Mouse (Mus musculus) brain, embryonic 14.5 days (tissue): ENCODE data around the gene Myo6. TPM values are rescaled to one million over a fixed set of nuclear protein-coding genes. Genes with fewer than 3 reads are reported as not detected.

ENCODE experiments used
- DNase-seq: peaks from one replicate; pipeline ENCODE4 v3.0.0-alpha.2; 2011; ENCODE audit warnings: low read depth
- CTCF ChIP-seq: fragments of 200-500 bp; IDR thresholded peaks from 2 replicates; pipeline ENCODE4 v1.5.1; 2012; ENCODE audit warnings: inconsistent platforms, mild to moderate bottlenecking, moderate library complexity, borderline replicate concordance; ENCODE audit not compliant: insufficient read depth, insufficient read length; ENCODE audit errors: extremely low read depth
- POLR2A ChIP-seq: fragments of 200-500 bp; IDR thresholded peaks from 2 replicates; pipeline ENCODE4 v1.6.1; 2012; ENCODE audit warnings: mild to moderate bottlenecking, inconsistent platforms, borderline replicate concordance; ENCODE audit not compliant: poor library complexity, insufficient read depth, insufficient read length, severe bottlenecking; ENCODE audit errors: extremely low read depth
- polyA plus RNA-seq: library from polyadenylated mRNA; depleted of rRNA; stranded (reverse); fragments of >200 nt; gene quantifications from 2 replicates; pipeline ENCODE4 v1.2.3, GENCODE M21; 2012

The Myo6 gene
- polyA plus RNA-seq, 1 experiment: 17.1 TPM

DNA sequence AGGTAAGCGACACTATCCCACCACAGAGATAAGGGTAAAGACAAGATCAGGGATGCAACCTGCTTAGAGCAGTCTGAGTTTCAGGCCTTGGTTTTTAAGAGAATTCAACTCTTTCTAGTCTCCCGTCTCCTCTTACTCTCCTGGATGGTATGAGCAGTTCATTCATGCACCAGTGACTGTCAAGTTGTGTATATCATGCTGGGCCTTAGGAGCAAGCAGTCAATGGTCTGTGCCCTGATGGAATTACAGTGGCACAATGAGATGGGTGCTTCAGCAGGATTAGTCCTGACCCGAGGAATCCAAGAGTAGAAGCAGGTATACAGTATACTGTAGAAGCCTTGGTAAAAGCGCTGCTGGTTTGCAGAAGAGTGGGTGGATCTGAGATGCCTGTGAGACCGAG is 50.7 kb downstream of the Myo6 start:
- no peak for DNase-seq
- TF ChIP-seq CTCF (no peak), POLR2A (no peak)

GRCm38 (mm10) chr9:80216786-80217501 is 52.1 kb downstream of the Myo6 start:
- no peak for DNase-seq
- TF ChIP-seq POLR2A: no peak
- TF ChIP-seq CTCF: no peak

DNA sequence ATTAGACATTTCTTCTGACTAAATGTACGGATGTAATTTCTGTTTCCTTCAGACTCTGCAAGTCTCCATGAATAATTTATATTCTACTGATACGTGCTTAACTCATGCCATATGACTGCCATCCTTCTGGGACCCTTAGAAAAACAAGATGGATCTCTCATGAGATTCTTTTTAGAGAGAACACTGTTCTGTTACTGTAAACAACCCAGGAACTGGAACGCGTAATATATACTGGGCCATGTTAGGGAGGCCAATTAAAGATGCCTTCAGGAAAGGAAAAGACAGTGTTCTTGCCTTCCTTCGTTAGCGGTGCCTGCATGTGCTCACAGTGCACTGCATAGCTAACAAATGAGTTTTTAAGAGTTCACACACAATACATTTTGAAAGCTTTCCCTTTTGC is 53.9 kb downstream of the Myo6 start:
- TF ChIP-seq CTCF: no peak
- no peak for TF ChIP-seq POLR2A

DNA sequence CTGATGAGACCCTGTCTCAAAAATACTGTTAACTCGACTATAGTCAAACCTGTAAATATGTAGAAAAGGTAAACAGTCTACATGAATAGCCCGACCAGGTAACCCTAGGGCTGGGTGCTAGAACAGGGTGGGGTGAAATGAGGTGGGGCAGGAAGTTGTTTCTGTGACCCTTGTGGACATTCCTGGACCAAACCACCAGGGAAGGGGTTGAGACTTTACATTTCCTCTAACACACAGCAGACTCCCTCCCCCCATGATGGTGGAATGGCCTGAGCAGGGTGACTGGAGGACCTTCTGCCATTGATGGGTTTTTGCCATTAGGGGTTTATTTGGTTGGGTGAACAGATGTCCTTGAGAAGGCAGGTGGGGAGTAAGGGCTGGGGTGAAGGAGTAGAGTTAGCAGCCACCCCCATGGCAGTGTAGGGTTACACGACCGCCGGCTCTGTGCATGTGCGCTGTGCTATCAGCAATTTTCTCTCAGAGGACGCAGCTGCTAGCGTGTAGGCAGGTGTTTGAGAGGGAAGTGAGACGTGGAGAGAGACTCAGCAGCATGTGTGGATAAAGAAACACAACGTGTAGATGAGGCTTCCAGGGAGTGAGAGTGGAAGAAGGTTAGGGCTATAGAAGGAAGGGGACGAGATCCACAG is 59.3 kb downstream of the Myo6 start:
- TF ChIP-seq CTCF (no peak), POLR2A (no peak)
- DNase-seq: no peak

More for the DNA sequence above, 53.9 kb downstream of the Myo6 start:
- peak; percentile 57 for DNase-seq

DNA sequence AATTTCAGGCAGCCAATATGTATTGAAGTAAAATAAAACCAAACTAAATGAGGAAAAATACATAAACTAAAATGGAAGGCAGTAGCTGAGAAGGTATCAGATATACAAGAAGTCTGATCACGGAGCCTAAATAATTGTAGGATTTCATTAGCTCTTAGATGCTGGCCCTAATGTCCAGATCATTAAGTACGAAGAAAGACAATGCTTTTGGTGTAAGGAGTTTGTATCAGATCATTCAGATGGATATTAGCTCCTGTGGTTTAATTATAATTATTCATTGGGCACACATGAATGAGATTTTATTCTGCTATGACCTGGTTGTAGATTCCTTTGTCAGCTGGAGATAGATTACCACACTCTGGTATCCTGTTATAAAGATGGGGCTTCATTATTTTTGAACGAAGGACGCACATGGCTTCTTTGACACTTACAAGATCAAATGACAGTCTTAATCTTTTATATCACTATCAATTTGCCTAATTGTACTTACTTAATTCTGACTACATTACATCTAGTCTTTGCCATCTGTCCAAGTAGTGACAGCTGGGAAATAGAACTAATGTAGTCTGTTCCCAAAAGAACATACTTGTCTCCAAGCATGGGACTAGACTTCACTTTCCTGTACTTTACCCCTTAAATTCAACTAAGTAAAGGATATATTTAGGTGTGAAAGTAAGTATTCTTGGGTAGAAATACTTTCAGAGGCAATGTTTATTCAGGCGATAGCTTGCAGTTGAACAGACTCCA is 61.9 kb downstream of the Myo6 start:
- DNase-seq: peak; percentile 75
- TF ChIP-seq CTCF (no peak), POLR2A (no peak)

GRCm38 (mm10) chr9:80233831-80234455 is 69.1 kb downstream of the Myo6 start:
- no peak for TF ChIP-seq POLR2A
- TF ChIP-seq CTCF: no peak
- no peak for DNase-seq

DNA sequence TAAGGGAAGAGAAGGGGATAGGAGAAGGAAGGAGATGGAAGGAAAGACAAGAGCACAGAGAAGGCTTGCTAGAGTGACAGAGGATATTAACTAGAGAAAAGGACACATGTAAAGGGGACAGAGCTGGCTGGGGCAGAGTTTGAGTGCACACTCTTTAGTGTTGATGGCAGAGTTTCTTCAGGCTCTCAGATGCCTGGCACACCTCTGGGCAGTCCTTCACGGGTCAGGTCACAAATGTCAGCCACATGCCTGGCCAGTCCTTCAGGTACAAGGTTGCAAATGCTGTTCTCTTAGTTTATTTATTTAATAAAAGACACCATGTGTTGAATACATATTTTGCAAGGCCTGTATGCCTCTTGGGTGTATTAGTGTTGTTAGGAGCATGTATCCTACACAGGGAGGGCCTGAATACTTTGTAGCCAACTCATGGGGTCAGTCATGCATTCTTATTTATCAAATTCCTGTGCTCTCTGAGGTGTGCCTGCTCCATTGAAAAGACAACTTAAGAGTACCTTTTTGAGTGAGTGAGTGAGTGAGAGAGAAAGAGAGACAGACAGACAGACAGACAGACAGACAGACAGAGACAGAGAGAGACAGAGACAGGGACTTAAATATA is 72.5 kb downstream of the Myo6 start:
- DNase-seq: no peak
- TF ChIP-seq CTCF (no peak), POLR2A (no peak)

- peak; percentile 25 for DNase-seq
- TF ChIP-seq POLR2A (no peak), CTCF (no peak)
Measured at GRCm38 (mm10) chr9:80241719-80242118, 76.9 kb downstream of the Myo6 start.

DNA sequence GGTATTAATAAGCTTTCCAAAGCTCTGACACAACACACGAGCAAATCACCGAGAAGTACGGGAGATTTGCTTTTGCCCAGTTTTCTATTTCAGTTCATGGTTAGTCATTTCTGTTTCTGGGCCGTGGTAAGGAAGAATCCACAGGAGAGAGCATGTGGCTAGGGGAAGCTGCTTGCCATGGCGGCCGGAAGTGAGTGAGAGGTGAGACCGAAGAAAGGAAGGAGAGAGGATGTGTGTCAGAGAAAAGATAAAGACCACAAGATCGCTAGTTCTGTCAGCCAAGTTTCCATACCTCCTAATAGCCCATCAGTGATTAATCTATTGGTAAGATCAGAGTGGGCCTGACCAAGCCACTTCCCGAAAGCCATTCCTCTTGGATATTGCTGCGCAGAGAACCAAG is 87.3 kb downstream of the Myo6 start:
- TF ChIP-seq POLR2A (no peak), CTCF (no peak)
- no peak for DNase-seq

- TF ChIP-seq CTCF (no peak), POLR2A (no peak)
- no peak for DNase-seq
Measured at GRCm38 (mm10) chr9:80253241-80253640, 88.4 kb downstream of the Myo6 start.

- no peak for TF ChIP-seq CTCF
- TF ChIP-seq POLR2A: no peak
- DNase-seq: no peak
Measured at GRCm38 (mm10) chr9:80256561-80256960, 91.7 kb downstream of the Myo6 start.
